Mouse (Mus musculus) limb, embryonic 14.5 days (tissue): Measurements from ENCODE around the gene Fer. TPM values are rescaled to one million over a fixed set of nuclear protein-coding genes. Genes with fewer than 3 reads are reported as not detected.

Experiments
- ATAC-seq: fragments of 200-750 bp; cut with Nextera tagmentation; 2 replicates; pipeline ENCODE4 v1.8.0; 2017; ENCODE audit warnings: low read depth, moderate number of reproducible peaks, moderate TSS enrichment; ENCODE audit not compliant: low FRiP score
- DNase-seq: peaks from one replicate; pipeline ENCODE4 v3.0.0-alpha.2; 2015; ENCODE audit warnings: low spot score
- H3K27ac ChIP-seq: fragments of 300-500 bp; sonication (generic); replicated peaks from 2 replicates; pipeline ENCODE4 v1.5.1; 2014; ENCODE audit warnings: low read depth, mild to moderate bottlenecking, low read length, moderate library complexity, mixed read lengths
- H3K27me3 ChIP-seq: fragments of 300-500 bp; sonication (generic); 2 replicates; pipeline ENCODE4 v1.6.1; 2014; ENCODE audit warnings: low read length, mixed read lengths; ENCODE audit not compliant: control insufficient read depth, insufficient read depth
- H3K36me3 ChIP-seq: fragments of 300-500 bp; sonication (generic); 2 replicates; pipeline ENCODE4 v1.6.1; 2014; ENCODE audit warnings: mild to moderate bottlenecking, low read length, moderate library complexity, mixed read lengths; ENCODE audit not compliant: control insufficient read depth, insufficient read depth
- H3K4me1 ChIP-seq: fragments of 300-500 bp; sonication (generic); 2 replicates; pipeline ENCODE4 v1.6.1; 2014; ENCODE audit warnings: antibody characterized with exemption, low read length, mixed read lengths; ENCODE audit not compliant: control insufficient read depth, insufficient read depth
- H3K4me2 ChIP-seq: fragments of 300-500 bp; sonication (generic); replicated peaks from 2 replicates; pipeline ENCODE4 v1.6.1; 2014; ENCODE audit warnings: low read depth, mild to moderate bottlenecking, low read length, moderate library complexity; ENCODE audit not compliant: severe bottlenecking
- H3K4me3 ChIP-seq: fragments of 300-500 bp; sonication (generic); replicated peaks from 2 replicates; pipeline ENCODE4 v1.5.1; 2014; ENCODE audit warnings: low read length
- H3K9ac ChIP-seq: fragments of 300-500 bp; sonication (generic); 2 replicates; pipeline ENCODE4 v1.6.1; 2014; ENCODE audit warnings: mild to moderate bottlenecking, low read depth, low read length, moderate library complexity; ENCODE audit not compliant: severe bottlenecking
- H3K9me3 ChIP-seq: fragments of 300-500 bp; sonication (generic); 2 replicates; pipeline ENCODE4 v1.6.1; 2016; ENCODE audit warnings: low read length; ENCODE audit not compliant: control insufficient read depth
- POLR2A ChIP-seq: fragments of 200-500 bp; IDR thresholded peaks from 2 replicates; pipeline ENCODE4 v1.8.0; 2012; ENCODE audit warnings: inconsistent platforms, mild to moderate bottlenecking, moderate library complexity, borderline replicate concordance; ENCODE audit not compliant: insufficient read depth, insufficient read length; ENCODE audit errors: extremely low read depth
- WGBS: fragments of 180-500 bp; shearing (Covaris S2); extraction: QIAGEN DNeasy Blood & Tissue Kit; methylation state at CpG from one replicate; pipeline ENCODE4 v1.1.7; 2014; 5-methylcytosine and 5-hydroxymethylcytosine counted together
- polyA plus RNA-seq, 2 experiments: library from polyadenylated mRNA; depleted of rRNA in 1 of 2; stranded (reverse) in 1 of 2; unstranded in 1 of 2; fragments of >200 nt; fragmentation: Nextera tagmentation in 1 of 2; extraction: Ambion mirVana in 1 of 2; gene quantifications; 2 replicates each; pipeline versions ENCODE4 v1.2.1 to v1.2.3; 2012 to 2014

Gene Fer
- polyA plus RNA-seq, 2 experiments = 11.1 to 34.7 TPM

DNA sequence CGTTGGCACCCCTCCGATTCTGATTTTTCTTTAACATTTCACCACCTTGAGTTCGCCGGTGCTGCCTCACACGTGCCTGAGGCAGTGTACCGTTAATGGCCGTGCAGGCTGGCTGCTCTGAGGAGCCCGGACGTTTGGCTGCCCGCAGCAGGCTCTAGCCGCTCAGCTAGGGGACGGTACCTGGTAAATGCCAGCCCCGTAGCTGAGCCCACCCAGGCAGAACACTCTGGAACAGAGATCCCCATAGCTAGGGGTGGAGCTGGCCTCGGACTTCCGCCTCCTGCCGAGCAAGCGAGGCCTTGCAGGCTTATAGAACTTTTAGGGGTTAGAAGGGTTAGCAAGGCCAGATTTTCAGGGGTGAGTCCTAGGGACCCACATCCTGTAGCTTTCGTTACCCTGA is 75.0 kb downstream of the Fer start:
- 28% methylated on average over 18 of the region's 18 CpGs for WGBS
- Histone ChIP-seq H3K4me3 (no peak overlapping the region), H3K27me3 (no peaks in the 10 kb centered on the region), H3K27ac (no peak overlapping the region), H3K4me1 (no peaks in the 10 kb centered on the region), H3K9ac (0 out of 2 replicates have a peak overlapping the region, but pooled peaks have one; percentile 16), H3K36me3 (peaks cover 7% of the 10 kb centered on the region; the same call in 1 of the 2 replicates), H3K9me3 (no peaks in the 10 kb centered on the region), H3K4me2 (peak overlapping the region; percentile 21; the same call in 1 of the 2 replicates)
- DNase-seq = no peak
- no peak for TF ChIP-seq POLR2A
- no peak for ATAC-seq

GRCm38 (mm10) chr17:63946772-63947171 is 83.9 kb downstream of the Fer start:
- no peaks in the 10 kb centered on the region for H3K27me3 ChIP-seq
- no peak overlapping the region for H3K27ac ChIP-seq
- no peak for TF ChIP-seq POLR2A
- no peaks in the 10 kb centered on the region for H3K36me3 ChIP-seq
- 91% methylated on average over 2 of the region's 2 CpGs for WGBS
- H3K9me3 ChIP-seq = no peaks in the 10 kb centered on the region
- ATAC-seq (no peak), DNase-seq (no peak)
- H3K9ac ChIP-seq = no peak overlapping the region
- H3K4me3 ChIP-seq = no peak overlapping the region
- H3K4me1 ChIP-seq = no peaks in the 10 kb centered on the region
- no peak overlapping the region for H3K4me2 ChIP-seq

DNA sequence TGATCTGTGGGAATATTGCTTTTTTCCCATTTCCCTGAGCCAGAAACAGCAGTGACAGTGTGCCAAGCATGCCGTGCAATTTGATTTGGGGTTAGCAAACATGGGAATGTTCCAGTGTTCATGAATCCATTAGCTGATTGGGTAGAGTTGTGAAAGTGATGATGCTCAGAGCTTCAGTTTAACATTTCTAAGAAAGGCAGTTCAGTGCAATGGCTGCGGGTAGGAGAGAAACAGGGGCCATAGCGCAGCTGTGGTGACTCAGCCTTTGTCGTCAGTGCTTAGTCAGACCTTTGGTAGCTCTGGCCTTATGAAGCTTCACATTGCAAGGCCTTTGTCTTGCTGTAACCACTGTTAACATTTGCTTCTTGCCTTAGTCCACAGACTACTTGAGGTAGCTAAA is 85.9 kb downstream of the Fer start:
- Histone ChIP-seq H3K9me3 (no peaks in the 10 kb centered on the region), H3K4me3 (no peak overlapping the region), H3K27ac (no peak overlapping the region), H3K4me2 (no peak overlapping the region), H3K9ac (no peak overlapping the region), H3K27me3 (no peaks in the 10 kb centered on the region), H3K4me1 (no peaks in the 10 kb centered on the region), H3K36me3 (peaks cover 4% of the 10 kb centered on the region; the same call in 1 of the 2 replicates)
- TF ChIP-seq POLR2A = no peak
- ATAC-seq = no peak
- DNase-seq = no peak
- 80% methylated on average over 4 of the region's 4 CpGs for WGBS

DNA sequence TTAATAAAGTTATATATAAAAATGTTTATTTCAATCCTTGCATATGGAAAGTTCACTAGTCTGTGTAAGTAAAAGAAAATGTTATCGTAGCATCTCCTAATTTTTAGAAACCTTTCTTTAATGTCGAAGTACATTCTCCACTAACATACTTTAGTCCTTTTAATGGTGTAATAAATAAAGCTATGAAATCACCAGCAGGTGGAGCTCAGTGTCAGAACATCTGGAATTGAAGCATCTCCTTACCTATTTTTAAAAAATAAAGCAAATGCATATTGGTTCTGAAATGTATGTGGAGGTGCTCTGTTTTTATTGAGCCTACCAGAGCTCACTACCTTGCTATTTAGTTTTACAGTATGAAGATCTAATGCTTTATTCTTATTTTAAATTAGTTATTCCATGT is 88.6 kb downstream of the Fer start:
- WGBS = 63% methylated on average over 2 of the region's 2 CpGs

DNA sequence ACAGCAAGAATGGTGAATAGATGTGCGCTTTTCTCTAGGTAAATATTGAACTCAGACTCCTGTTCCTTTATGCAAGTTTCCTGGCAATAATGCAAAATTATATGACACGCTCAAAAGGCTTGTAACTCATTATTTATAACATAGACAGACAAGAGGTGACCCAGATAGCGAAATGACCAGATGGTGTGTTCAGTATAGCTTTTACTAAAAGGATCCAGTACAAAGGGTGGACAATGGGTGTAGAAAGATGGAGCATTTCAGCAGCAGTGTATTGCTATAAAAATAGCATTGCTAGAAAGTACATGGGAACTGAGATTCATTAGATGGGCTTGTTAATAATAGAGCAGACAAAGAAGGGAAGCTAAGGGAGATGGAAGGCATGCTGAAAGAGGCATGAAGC is 104.2 kb downstream of the Fer start:
- WGBS = 93% methylated on average over 3 of the region's 3 CpGs
- Histone ChIP-seq H3K4me3 (no peak overlapping the region), H3K4me2 (no peak overlapping the region), H3K27me3 (no peaks in the 10 kb centered on the region), H3K9me3 (no peaks in the 10 kb centered on the region), H3K36me3 (no peaks in the 10 kb centered on the region), H3K4me1 (no peaks in the 10 kb centered on the region), H3K9ac (no peak overlapping the region), H3K27ac (no peak overlapping the region)
- DNase-seq (no peak), ATAC-seq (no peak)
- no peak for TF ChIP-seq POLR2A

More for the DNA sequence above, 88.6 kb downstream of the Fer start:
- H3K27me3 ChIP-seq = no peaks in the 10 kb centered on the region
- ATAC-seq (no peak), DNase-seq (peak; percentile 25)
- no peak for TF ChIP-seq POLR2A
- no peak overlapping the region for H3K4me2 ChIP-seq
- H3K9ac ChIP-seq = no peak overlapping the region
- H3K36me3 ChIP-seq = peaks cover 4% of the 10 kb centered on the region; the same call in 1 of the 2 replicates
- no peaks in the 10 kb centered on the region for H3K4me1 ChIP-seq
- no peak overlapping the region for H3K27ac ChIP-seq
- H3K4me3 ChIP-seq = no peak overlapping the region
- no peaks in the 10 kb centered on the region for H3K9me3 ChIP-seq

DNA sequence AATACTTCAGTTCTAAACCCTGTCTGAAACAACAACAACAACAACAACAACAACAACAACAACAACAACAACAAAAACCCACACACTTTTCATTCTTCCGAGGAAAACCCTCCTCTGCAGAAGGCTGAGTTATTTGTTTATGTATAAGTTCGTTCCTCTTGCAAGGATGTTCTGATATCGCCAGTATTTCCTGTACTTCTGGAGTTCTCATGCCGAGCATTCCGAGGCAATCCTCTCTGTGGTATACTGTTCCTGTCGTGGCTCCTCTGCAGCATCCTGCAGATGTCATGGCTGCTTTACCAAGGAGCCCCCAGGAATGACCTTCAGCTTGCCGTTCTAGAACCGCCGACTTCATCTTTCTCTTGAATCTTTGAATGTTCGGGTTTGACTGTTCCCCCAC is 106.6 kb downstream of the Fer start:
- Histone ChIP-seq H3K36me3 (0 out of 2 replicates have a peak, but pooled peaks cover 3% of the 10 kb centered on the region), H3K9ac (no peak overlapping the region), H3K4me2 (no peak overlapping the region), H3K4me1 (no peaks in the 10 kb centered on the region), H3K27me3 (no peaks in the 10 kb centered on the region), H3K9me3 (no peaks in the 10 kb centered on the region), H3K4me3 (no peak overlapping the region), H3K27ac (no peak overlapping the region)
- ATAC-seq (no peak), DNase-seq (no peak)
- WGBS = 76% methylated on average over 10 of the region's 10 CpGs
- TF ChIP-seq POLR2A = no peak
